Mouse (Mus musculus) spleen, embryonic (tissue): ENCODE measurements at regions not wholly inside any gene's neighbourhood (a gene's known extent, or its start where the extent isn't known, plus 50 kb on each side); places are given as distances from the start of the nearest gene placed in this dataset.

Experiments
- CTCF ChIA-PET: fragments of 350-600 bp; sonication (Branson Sonifier 250); formaldehyde crosslinking; loops from one replicate; lab custom pipeline; 2022; lab: Charles Lee

- CTCF ChIA-PET = no interaction called here
Measured at GRCm38 (mm10) chr15:33759496-33759895, 598.2 kb downstream of the 9430069I07Rik start.

- CTCF ChIA-PET = no interaction called here
Measured at GRCm38 (mm10) chr15:33758771-33759170, 598.9 kb downstream of the 9430069I07Rik start.
